Mouse (Mus musculus): Measurements from ENCODE around the gene Setx.
A peak's percentile ranks its signal among the peaks of the same experiment; 100 is the strongest.
"Not testable (repeated sequence)": the region's sequence is repeated elsewhere in the genome, so short reads cannot be mapped to it uniquely, and the experiment has no call there.

The Setx gene

GRCm38 (mm10) chr2:29123907-29124569, at the start of gene Setx:
Gene Setx (plus strand): TSS chr2:29124181.
- no peak for DNase-seq (ENCODE audit: extremely low read depth, low read depth, low spot score)

DNA sequence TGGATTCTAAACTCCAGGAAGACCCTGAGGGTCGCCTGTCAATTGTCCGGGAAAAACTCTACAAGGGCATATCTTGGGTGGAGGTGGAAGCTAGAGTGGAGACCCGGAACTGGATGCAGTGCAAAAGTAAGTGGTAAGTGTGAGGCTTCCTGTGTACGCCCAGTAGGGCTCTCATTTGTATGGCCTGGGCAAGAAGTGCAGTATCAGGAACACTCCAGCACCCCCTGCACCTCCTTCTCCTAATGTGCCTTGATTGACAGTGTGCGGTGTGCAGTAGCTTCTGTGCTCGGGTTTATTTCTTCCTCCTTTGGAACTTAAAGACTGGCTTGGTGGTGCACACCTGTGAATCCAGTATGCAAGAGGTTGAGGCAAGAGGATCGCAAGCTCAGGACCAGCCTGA, 49.3 kb upstream of the Setx start:
- DNase-seq (ENCODE audit: extremely low read depth, low read depth, low spot score) = no peak

DNA sequence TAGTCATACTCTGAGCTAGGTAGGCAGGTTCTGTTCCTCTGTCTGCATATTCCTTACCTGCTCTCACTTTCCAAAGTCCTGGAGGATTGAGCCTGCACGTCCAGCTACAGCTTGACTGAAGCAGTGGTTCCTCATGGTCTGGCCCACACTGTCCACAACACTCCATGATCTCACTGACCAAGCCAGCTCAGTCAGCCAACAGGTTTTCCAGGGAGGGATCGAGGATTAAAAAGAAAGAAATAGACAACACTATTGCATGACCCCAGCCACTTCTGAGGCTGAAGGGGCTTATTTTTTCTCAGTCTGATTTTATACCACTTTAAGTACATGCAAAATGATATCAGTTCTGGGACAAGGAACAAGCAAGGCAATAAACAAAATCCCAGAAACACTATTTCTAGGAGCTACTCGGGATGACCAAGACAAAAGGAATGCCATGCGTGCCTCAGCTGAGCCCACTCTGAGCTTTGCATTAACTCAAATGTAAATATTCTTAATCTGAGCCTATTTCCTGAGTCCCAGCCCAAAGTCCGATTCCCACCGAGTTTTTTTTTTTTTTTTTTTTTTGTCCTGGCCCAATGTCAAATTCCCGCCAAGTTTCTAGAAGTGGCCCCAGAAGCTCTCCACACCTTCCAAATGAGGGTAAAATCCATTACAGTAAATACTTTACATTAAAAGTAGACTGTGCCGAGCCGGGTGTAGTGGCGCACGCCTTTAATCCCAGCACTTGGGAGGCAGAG, 48.5 kb upstream of the Setx start:
- DNase-seq (ENCODE audit: extremely low read depth, low read depth, low spot score) = no peak

- no peak for DNase-seq (ENCODE audit: extremely low read depth, low read depth, low spot score)
Measured at GRCm38 (mm10) chr2:29076226-29076625, 47.8 kb upstream of the Setx start.

- DNase-seq (ENCODE audit: extremely low read depth, low read depth, low spot score) = no peak
Measured at GRCm38 (mm10) chr2:29081965-29082364, 42.0 kb upstream of the Setx start.

- no peak for DNase-seq (ENCODE audit: extremely low read depth, low read depth, low spot score)
Measured at GRCm38 (mm10) chr2:29086026-29086425, 38.0 kb upstream of the Setx start.

DNA sequence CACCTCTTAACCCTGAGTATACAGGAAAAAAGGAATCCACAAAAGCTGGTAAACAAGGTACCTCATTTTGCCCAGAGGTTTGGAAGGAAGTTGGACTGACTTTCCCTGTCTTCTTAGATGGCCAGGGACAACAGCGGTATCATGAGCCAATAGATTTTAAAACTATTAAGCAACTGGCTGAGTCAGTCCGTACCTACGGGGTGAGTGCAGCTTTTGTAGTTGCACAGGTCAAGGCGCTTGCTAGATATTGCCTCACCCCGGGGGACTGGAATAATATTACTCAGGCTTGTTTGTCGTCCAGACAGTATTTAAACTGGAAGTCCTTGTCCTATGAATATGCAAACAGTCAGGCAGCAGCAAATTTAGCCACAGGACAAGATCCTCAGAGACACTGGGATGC, 34.7 kb upstream of the Setx start:
- not testable (repeated sequence) for DNase-seq (ENCODE audit: extremely low read depth, low read depth, low spot score)

GRCm38 (mm10) chr2:29095674-29096073, 28.3 kb upstream of the Setx start:
- no peak for DNase-seq (ENCODE audit: extremely low read depth, low read depth, low spot score)

DNA sequence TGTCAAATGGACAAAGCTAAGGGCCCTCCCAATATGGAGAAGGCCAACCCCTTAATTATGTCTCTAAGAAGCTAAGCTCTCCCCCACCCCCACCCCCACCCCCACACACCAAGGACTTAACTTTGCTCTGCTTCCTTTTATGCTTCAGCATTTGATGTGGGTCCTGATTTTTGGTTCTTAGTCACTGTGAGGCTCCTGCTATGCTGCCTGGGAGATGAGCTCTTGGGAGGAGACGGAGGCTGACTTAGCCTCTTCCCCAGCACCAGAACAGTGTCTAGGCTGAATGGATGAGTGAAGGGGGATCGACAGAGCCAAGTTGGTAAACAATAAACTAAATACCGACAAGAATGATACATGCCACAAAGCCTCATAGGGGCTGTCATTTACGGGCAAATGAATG, 27.2 kb upstream of the Setx start:
- no peak for DNase-seq (ENCODE audit: extremely low read depth, low read depth, low spot score)

GRCm38 (mm10) chr2:29097465-29097864, 26.5 kb upstream of the Setx start:
- DNase-seq (ENCODE audit: extremely low read depth, low read depth, low spot score) = no peak

GRCm38 (mm10) chr2:29097955-29098354, 26.0 kb upstream of the Setx start:
- DNase-seq (ENCODE audit: extremely low read depth, low read depth, low spot score) = not testable (repeated sequence)

- no peak for DNase-seq (ENCODE audit: extremely low read depth, low read depth, low spot score)
Measured at GRCm38 (mm10) chr2:29098786-29099185, 25.2 kb upstream of the Setx start.

- no peak for DNase-seq (ENCODE audit: extremely low read depth, low read depth, low spot score)
Measured at GRCm38 (mm10) chr2:29099646-29100045, 24.3 kb upstream of the Setx start.

- no peak for DNase-seq (ENCODE audit: extremely low read depth, low read depth, low spot score)
Measured at GRCm38 (mm10) chr2:29100822-29101534, 23.0 kb upstream of the Setx start.

GRCm38 (mm10) chr2:29102416-29103377, 21.3 kb upstream of the Setx start:
- DNase-seq (ENCODE audit: extremely low read depth, low read depth, low spot score) = not testable (repeated sequence)

DNA sequence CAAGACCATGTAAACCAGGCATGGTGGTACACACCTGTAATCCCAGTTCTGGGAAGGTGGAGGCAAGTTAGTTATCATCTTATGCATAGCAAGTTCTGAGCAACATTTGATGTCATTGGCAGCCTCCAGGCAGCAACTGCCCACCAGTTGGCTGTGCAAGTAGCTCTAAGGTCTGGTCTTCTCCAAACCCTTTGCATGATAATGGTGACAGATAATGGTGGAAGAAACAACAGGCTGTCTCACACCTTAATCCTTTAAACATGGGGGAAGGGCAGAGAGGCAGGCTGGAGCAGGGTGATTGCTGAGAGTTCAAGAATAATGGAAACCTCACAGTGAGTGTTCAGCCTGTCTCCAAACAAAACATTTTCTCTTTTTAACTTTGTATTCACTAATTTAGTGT, 3.0 kb upstream of the Setx start:
- DNase-seq (ENCODE audit: extremely low read depth, low read depth, low spot score) = no peak

DNA sequence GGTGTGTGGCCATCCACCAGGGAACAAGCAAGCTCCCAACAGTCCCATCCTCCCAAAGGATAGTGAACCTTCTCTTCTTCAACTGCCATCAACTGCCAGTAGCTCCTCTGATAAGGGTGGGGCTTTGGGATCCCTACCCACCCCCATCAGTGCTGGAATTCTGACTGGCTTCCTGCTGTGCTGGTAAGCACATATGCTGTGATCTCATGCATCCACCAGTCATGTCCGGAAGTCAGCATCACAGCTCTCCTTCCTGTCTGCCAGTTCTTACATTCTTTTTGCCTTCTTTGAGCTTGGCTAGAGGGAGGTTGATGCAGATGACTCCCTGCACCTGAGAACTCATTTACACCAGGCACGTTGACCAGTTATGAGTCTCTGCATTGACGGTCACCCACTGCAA, 1.5 kb upstream of the Setx start:
- DNase-seq (ENCODE audit: extremely low read depth, low read depth, low spot score) = no peak

DNA sequence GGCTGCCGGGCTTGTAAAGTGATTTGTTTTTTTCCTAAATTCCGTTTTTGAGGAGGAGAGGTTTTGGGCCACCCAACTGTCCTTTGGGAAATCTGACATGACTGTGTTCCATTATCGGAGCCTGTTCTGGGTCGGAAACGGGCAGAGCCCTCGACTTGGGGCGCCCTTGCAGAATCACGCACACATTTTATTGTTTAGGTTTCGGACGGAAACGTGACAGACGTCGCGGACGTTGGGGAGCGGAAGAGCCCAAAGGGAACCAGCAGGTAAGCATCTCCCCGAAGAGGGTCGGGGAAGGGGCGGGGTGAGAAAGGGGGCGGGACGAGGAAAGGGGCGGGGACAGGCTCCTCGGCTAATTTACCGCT, 572 bp downstream of the Setx start:
- no peak for DNase-seq (ENCODE audit: extremely low read depth, low read depth, low spot score)

- DNase-seq (ENCODE audit: extremely low read depth, low read depth, low spot score) = peak; percentile 88
Measured at GRCm38 (mm10) chr2:29124936-29125701, 1.1 kb downstream of the Setx start.

Data from fat pad, adult 2 months (tissue).